Mouse (Mus musculus): ENCODE measurements at regions not wholly inside any gene's neighbourhood (a gene's known extent, or its start where the extent isn't known, plus 50 kb on each side); places are given as distances from the start of the nearest gene placed in this dataset.

DNA sequence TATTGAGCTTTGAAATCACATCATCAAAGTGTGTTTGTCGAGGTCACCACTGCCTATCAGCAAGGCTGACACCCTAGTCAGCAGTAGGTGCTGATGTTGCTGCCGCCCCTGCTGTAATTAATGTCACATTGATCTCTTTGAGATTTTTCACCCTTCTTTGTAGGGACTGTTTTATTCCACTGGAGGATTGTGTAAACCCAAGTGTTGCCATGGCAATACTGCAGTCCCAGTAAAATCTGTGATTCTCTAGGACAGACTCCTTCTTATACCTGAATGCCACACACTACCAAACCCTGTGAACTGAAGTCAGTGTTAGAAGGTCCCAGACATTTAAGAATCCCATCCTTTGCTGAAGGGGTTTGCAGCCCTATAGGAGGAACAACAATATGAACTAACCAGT is 102.4 kb downstream of the Fam124b start:
- TF ChIP-seq POLR2A (IDR thresholded peaks at IDR 0.05; ENCODE audit: insufficient read depth, low read depth, low read length) (no peak), CTCF (IDR thresholded peaks at IDR 0.05) (no peak)

All from heart, adult 2 months (tissue).